Mouse (Mus musculus) heart, embryonic 14.5 days (tissue): ENCODE measurements around the gene Pdhx. TPM values are rescaled to one million over a fixed set of nuclear protein-coding genes. Genes with fewer than 3 reads are reported as not detected.

Source experiments
- ATAC-seq: fragments of 200-750 bp; cut with Nextera tagmentation; 2 replicates; pipeline ENCODE4 v1.8.0; 2017; ENCODE audit warnings: low read depth, moderate TSS enrichment; ENCODE audit not compliant: insufficient number of reproducible peaks, insufficient read depth, low FRiP score
- H3K27ac ChIP-seq, 2 experiments: fragments of 200-500 bp in 1 of 2; fragments of 300-500 bp in 1 of 2; sonication (generic) in 1 of 2; replicated peaks in 1 of 2; 2 replicates each; pipeline ENCODE4 v1.5.1; 2012 to 2014; ENCODE audit warnings: low read depth in 2 of 2, low read length in 2 of 2, control low read depth in 1 of 2, mild to moderate bottlenecking in 1 of 2, mixed read lengths in 1 of 2; ENCODE audit not compliant: control insufficient read depth in 1 of 2, insufficient read depth in 1 of 2
- H3K27me3 ChIP-seq: fragments of 300-500 bp; sonication (generic); 2 replicates; pipeline ENCODE4 v1.6.1; 2014; ENCODE audit warnings: mild to moderate bottlenecking, low read length, control low read depth; ENCODE audit not compliant: control insufficient read depth, insufficient read depth
- H3K36me3 ChIP-seq: fragments of 300-500 bp; sonication (generic); 2 replicates; pipeline ENCODE4 v1.6.1; 2014; ENCODE audit warnings: mild to moderate bottlenecking, control low read depth, low read length, mixed read lengths; ENCODE audit not compliant: control insufficient read depth, insufficient read depth
- H3K4me1 ChIP-seq, 2 experiments: fragments of 200-500 bp in 1 of 2; fragments of 300-500 bp in 1 of 2; sonication (generic) in 1 of 2; 2 replicates each; pipeline ENCODE4 v1.6.1; 2012 to 2014; ENCODE audit warnings: low read length in 2 of 2, control low read depth in 1 of 2, mixed read lengths in 1 of 2; ENCODE audit not compliant: control insufficient read depth in 2 of 2, insufficient read depth in 2 of 2
- H3K4me2 ChIP-seq: fragments of 300-500 bp; sonication (generic); 2 replicates; pipeline ENCODE4 v1.6.1; 2014; ENCODE audit warnings: mild to moderate bottlenecking, low read length
- H3K4me3 ChIP-seq, 2 experiments: fragments of 200-500 bp in 1 of 2; fragments of 300-500 bp in 1 of 2; sonication (generic) in 1 of 2; 2 replicates each; pipeline ENCODE4 v1.5.1; 2012 to 2014; ENCODE audit warnings: low read length in 2 of 2, mild to moderate bottlenecking in 2 of 2, control low read depth in 1 of 2, low read depth in 1 of 2, moderate library complexity in 1 of 2; ENCODE audit not compliant: control insufficient read depth in 1 of 2, insufficient read depth in 1 of 2
- H3K9ac ChIP-seq: fragments of 300-500 bp; sonication (generic); 2 replicates; pipeline ENCODE4 v1.6.1; 2014; ENCODE audit warnings: mild to moderate bottlenecking, low read length
- H3K9me3 ChIP-seq: fragments of 300-500 bp; sonication (generic); 2 replicates; pipeline ENCODE4 v1.6.1; 2016; ENCODE audit warnings: low read length, control low read depth; ENCODE audit not compliant: control insufficient read depth
- WGBS: fragments of 180-500 bp; shearing (Covaris S2); extraction: QIAGEN DNeasy Blood & Tissue Kit; methylation state at CpG from one replicate; pipeline ENCODE4 v1.1.7; 2014; 5-methylcytosine and 5-hydroxymethylcytosine counted together
- polyA plus RNA-seq: library from polyadenylated mRNA; unstranded; fragments of >200 nt; fragmentation: Nextera tagmentation; extraction: Ambion mirVana; gene quantifications from 2 replicates; pipeline ENCODE4 v1.2.1, GENCODE M21; 2014

The Pdhx gene
- polyA plus RNA-seq, 1 experiment from 2014 or later, result 52.9 TPM

DNA sequence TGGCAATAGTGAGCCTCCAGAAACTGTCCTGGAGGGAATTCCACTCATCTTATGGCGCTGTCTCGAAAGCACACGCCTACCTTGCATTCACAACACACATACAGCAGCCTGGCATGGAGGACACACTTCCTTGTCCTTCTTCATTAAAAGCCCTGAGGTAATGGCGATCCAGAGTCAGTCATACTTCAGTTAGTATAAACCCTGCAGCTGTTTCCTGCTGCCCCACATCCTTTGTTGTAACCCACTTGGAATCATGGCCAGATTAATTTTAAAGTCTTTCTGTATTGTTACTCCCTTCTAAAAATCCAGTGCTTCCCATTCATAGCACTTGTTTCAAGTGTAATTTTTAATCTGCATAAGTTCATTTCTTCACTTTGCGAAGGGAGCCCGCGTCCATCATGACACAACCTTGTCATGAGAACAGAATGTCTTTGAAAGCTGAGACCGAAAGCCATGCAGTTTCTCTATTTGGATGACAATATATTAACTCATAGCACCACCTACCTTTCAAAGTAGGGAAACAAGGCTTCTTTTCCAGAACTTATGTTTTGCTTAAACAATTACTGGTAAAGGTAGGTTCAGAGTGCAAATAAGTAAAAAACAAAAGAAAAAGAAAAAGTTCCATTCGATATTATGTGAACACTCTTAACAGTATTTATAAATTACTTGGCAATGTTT is 54.4 kb downstream of the Pdhx start:
- no peaks in the 10 kb centered on the region for H3K27me3 ChIP-seq

DNA sequence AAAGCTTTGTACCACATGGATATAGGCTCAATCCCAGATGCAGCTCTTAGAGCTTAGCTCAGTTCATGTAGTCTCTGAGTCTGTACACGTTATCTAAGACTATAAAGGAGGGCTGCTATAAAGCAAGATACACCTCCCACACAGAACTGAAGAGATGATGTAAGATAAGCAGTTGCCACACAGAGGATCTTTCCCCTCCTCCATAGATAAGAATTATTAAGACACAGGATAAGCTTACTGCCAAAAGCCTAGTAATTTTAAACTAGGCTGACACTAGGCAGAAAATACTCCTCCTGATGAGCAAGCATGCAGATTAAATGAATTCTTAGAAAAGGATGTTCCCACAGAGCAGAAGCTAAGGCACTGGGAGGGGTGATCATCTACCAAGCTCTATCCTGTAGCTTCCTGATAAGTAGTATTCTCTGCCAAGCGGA is 55.9 kb downstream of the Pdhx start:
- Histone ChIP-seq H3K27me3 (no peaks in the 10 kb centered on the region), H3K27ac (no peak overlapping the region), H3K4me2 (no peak overlapping the region), H3K9me3 (peaks cover 4% of the 10 kb centered on the region), H3K4me3 (no peak overlapping the region), H3K9ac (no peak overlapping the region), H3K4me1 (no peaks in the 10 kb centered on the region), H3K36me3 (peaks cover 7% of the 10 kb centered on the region)
- 63% methylated on average over 2 of the region's 2 CpGs for WGBS
- ATAC-seq, result no peak

More for the DNA sequence above, 54.4 kb downstream of the Pdhx start:
- Histone ChIP-seq H3K27ac (no peak overlapping the region), H3K36me3 (peaks cover 19% of the 10 kb centered on the region), H3K4me1 (no peaks in the 10 kb centered on the region), H3K9ac (no peak overlapping the region), H3K4me3 (no peak overlapping the region), H3K9me3 (no peaks in the 10 kb centered on the region), H3K4me2 (no peak overlapping the region)
- no peak for ATAC-seq
- 67% methylated on average over 9 of the region's 9 CpGs for WGBS

DNA sequence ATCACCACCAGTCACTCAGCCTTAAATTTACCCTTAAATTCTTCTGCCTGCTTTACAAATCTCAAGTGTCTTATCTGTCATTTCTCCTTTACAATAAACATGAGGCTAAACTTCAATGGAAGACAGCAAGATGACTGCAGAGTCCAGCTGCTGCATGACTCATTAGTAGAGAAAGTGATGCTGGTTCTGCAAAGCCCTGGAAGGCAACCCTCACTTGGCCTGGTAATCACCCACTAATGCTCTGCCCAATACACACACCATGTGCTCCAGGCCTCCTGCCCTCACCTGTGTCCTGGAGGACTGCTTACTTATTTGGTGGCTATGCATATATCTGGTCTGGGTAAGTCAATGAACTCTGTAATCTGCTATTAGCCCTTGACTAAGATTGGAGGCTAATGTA is 57.2 kb downstream of the Pdhx start:
- no peak overlapping the region for H3K4me2 ChIP-seq
- no peaks in the 10 kb centered on the region for H3K27me3 ChIP-seq
- no peak overlapping the region for H3K27ac ChIP-seq
- no peaks in the 10 kb centered on the region; a peak in 1 of 4 replicates for H3K4me1 ChIP-seq
- H3K9ac ChIP-seq, result no peak overlapping the region
- H3K4me3 ChIP-seq, result no peak overlapping the region
- no peak for ATAC-seq
- H3K36me3 ChIP-seq, result no peaks in the 10 kb centered on the region
- H3K9me3 ChIP-seq, result peaks cover 4% of the 10 kb centered on the region

DNA sequence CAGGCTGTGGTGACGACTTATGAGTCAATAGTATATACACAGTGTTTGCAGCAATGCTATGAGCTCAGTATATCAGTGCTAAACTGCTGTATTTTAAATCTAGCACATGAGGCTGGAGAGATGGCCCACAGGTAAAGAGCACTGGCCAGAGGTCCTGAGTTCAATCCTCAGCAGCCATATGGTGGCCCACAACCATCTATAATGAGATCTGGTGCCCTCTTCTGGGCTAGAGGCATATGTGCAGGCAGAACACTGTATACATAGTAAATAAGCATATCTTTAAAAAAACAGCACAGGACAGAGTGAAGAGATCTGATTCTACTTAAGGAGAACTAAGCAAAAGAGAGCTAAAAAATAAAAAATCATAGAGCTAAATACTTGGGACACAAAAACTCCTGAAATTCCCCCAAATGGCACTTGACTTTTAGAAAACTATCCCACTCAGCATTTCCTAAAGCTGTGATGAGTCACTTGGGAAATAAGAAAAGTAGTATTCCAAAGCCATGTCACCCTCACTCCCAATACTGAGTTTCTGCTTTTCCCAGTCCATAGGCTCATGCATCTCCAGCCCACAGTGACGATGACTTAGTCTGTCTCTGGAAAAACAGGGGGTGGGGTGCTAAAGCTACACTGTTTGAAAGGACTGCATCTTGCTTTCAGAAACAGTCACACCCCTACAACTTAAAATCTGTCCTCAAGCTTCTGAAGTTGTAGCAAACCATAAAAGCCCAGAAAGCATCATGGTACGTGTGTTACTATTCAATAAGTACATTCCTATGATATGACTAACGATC is 60.3 kb downstream of the Pdhx start:
- Histone ChIP-seq H3K4me3 (no peak overlapping the region), H3K9ac (no peak overlapping the region), H3K27me3 (no peaks in the 10 kb centered on the region), H3K4me2 (no peak overlapping the region), H3K36me3 (no peaks in the 10 kb centered on the region), H3K4me1 (peaks cover 0 to 4% of the 10 kb centered on the region in 2 experiments; a peak in 1 of 4 replicates), H3K9me3 (peaks cover 4% of the 10 kb centered on the region), H3K27ac (no peak overlapping the region)
- WGBS, result 77% methylated on average over 4 of the region's 4 CpGs
- no peak for ATAC-seq

DNA sequence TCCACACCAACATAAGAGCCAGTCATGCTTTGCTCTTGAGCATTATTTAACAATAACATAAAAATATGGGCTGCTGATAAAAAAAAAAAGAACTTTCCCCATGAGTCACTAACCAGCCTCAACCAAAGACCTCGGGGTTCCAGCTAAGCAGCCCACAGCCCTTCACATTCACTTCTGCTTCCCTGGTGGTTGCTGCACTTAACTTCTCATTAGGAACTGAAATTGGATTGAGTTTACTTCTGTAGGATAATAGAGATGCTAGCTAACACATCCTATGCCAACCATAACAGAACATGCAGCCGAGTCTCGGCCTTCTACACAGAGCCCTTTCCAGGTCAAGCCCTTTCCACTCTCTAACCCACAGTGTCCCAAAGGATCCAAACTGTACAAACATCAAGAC is 65.1 kb downstream of the Pdhx start:
- no peaks in the 10 kb centered on the region for H3K36me3 ChIP-seq
- H3K27ac ChIP-seq, result no peak overlapping the region
- no peaks in the 10 kb centered on the region for H3K27me3 ChIP-seq
- peaks cover 0 to 4% of the 10 kb centered on the region in 2 experiments; a peak in 1 of 4 replicates for H3K4me1 ChIP-seq
- H3K4me2 ChIP-seq, result no peak overlapping the region
- H3K9me3 ChIP-seq, result peaks cover 4% of the 10 kb centered on the region
- H3K9ac ChIP-seq, result no peak overlapping the region
- H3K4me3 ChIP-seq, result no peak overlapping the region
- ATAC-seq, result no peak
- WGBS, result 80% methylated on average over 3 of the region's 3 CpGs

DNA sequence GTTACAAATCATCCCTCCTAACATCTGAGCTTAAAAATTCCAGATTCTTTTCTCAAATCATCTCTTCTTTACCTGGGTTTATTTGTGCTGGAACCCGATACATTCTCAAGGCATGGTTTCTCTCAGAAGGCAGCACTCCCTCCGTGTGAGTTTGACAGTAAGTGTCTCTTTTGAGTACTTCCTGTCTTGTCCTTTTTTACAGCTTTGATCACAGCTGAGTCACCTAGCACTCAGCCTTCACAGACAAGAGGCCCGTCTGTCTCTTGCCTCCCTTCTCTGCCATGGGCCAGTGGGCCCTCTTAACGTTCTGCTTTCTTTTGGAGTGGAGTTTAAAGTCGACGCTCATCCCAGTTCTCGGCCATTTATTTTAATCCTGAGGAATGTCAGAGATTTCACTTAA is 68.7 kb downstream of the Pdhx start:
- Histone ChIP-seq H3K4me3 (no peak overlapping the region), H3K9ac (no peak overlapping the region), H3K27me3 (no peaks in the 10 kb centered on the region), H3K9me3 (no peaks in the 10 kb centered on the region), H3K27ac (no peak overlapping the region), H3K4me2 (no peak overlapping the region), H3K36me3 (no peaks in the 10 kb centered on the region), H3K4me1 (no peaks in the 10 kb centered on the region)
- no peak for ATAC-seq
- 32% methylated on average over 7 of the region's 7 CpGs for WGBS

DNA sequence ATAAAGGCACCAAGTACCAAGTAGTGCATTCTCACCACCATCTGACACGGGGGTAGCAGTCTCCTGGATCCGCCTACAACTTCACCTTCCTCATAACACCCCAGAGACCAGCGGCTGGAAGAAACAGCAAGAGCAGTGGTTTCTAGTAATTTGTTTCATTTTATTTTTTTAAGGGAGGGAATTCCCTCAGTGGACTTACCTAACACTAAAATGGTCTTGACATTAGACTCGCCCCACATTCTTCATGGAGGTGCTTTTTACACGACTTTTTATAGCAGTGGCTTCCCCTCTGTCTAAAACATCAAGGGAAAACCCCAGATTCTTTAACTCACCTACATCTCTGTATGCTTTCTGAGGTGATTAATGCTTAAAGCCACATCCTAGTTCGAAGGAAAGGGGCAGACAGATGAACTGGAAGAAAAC is 74.1 kb downstream of the Pdhx start:
- Histone ChIP-seq H3K27me3 (no peaks in the 10 kb centered on the region), H3K36me3 (no peaks in the 10 kb centered on the region), H3K9ac (no peak overlapping the region), H3K4me3 (no peak overlapping the region), H3K4me2 (no peak overlapping the region), H3K4me1 (no peaks in the 10 kb centered on the region), H3K9me3 (no peaks in the 10 kb centered on the region), H3K27ac (no peak overlapping the region)
- ATAC-seq, result no peak
- WGBS, result 63% methylated on average over 6 of the region's 6 CpGs
